Mouse (Mus musculus) CD4-positive helper T cell, adult 2 months (primary cell): ENCODE measurements around the gene Sh2b2.

Experiments
- DNase-seq: peaks from one replicate; pipeline ENCODE4 v3.0.0-alpha.2; 2012; ENCODE audit warnings: low read depth, missing footprints, low spot score

Sh2b2 gene

DNA sequence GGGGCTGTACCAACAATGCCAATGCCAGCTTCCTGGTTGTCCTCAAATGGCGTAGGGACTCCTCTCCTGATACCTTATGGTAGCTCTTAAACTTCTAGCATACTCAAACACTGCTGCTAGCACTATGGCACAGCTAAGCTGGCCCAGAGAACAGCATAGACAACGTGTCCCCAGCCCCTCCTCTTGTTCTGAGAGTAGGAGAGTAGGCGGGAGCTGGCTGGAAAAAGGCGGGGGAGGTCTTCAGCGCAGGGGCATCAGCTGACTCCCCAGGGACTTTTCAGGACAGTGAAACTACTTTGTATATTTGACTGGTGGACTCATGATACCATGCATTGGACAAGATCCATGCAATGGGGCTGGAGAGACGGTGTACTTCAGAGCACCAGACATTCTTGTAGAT, 64.3 kb downstream of the Sh2b2 start:
- peak; percentile 34 for DNase-seq

DNA sequence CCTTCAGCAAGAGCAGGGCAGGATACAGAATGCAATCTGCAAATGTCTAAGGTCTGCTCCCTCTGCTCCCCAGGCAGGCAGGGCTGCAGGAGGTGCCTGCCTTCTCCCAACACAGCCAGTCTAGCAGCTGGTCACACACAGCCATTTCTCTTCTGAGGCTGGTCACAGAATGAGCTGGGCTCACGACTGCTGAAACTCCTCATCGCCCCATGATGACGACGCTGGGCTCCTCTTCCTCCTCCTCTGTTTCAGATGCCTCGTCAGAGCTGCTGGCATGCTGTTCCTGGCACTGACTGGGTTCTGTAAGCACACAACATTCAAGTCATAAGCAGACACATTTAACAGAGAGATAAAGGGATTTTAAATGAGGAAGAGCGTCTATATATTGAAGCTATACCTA, 65.2 kb downstream of the Sh2b2 start:
- no peak for DNase-seq

DNA sequence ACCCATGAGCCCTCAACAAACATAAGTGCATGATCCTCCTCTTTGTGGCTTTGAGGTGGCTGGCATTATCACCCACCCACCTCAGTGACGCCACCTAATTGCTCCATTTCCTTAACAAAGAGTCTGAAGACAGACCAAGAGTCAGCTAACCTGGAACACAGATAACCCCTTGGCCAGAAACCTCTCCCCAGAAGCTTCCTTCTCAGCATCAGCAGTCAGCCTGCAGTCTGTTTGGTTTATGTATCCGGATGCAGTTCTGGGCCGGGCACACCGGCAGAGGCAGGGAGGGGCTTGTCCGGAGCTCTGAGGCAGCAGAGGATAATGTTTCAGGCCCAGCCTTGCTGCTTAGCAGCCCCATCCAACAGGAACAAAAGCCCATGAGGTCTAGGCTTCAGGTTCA, 66.8 kb downstream of the Sh2b2 start:
- peak; percentile 58 for DNase-seq

DNA sequence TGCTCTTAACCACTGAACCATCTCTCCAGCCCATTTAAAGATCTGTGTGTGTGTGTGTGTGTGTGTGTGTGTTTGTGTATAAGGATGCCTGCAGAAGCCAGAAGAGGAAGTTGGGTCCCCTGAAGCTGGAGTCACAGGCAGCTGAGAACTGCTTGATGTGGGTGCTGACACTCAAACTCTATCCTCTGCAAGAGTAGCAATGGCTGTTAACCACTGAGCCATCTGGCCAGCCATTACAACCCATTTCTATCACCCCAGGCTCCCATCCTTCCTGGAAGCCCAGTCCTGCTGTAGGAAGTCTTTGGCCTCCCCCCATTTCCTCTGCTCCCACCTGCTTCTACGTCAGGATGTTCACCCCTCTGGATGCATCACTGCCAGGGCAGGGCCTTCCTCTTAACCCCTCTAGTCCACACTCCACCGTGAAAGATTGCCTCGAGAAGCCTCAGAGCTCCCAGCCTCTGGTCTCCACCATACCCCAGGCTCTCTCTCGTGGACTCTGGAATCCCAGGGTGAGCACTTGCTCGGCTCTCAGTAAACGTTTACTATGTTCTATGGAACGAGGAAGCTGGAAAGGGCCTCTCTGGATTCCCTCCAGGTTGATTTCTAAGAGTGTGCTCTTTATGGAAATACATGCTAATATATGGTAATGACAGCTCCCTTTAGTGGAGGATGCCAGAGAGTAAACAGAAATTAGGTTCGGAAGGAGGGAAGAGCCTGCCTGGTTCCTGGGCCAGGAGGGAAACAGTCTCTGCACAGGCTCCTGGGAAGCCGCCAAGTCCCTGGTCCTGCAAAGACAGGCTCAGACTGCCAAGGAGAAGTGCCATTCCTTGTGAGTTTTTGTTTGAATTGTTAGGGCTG, 72.5 kb downstream of the Sh2b2 start:
- DNase-seq = peak; percentile 65

DNA sequence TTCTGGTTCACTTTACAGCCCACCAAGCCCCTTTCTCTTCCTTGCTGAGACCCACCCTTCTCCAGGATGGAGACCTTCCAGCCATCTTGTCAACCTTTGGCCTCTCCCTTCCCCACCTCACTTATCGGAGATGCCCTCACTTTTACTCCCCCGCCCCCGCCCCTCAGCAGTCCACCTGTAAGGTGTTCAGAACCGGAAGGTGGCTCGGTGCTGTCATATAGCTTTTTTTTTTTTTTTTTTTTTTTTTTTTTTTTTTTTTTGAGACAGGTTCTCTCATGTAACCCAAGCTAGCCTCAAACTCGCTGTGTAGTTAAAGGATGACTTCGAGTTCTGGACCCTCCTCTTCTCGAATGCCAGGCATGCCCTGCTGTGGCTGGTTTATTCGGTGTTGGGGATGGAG, 73.4 kb downstream of the Sh2b2 start:
- no peak for DNase-seq

DNA sequence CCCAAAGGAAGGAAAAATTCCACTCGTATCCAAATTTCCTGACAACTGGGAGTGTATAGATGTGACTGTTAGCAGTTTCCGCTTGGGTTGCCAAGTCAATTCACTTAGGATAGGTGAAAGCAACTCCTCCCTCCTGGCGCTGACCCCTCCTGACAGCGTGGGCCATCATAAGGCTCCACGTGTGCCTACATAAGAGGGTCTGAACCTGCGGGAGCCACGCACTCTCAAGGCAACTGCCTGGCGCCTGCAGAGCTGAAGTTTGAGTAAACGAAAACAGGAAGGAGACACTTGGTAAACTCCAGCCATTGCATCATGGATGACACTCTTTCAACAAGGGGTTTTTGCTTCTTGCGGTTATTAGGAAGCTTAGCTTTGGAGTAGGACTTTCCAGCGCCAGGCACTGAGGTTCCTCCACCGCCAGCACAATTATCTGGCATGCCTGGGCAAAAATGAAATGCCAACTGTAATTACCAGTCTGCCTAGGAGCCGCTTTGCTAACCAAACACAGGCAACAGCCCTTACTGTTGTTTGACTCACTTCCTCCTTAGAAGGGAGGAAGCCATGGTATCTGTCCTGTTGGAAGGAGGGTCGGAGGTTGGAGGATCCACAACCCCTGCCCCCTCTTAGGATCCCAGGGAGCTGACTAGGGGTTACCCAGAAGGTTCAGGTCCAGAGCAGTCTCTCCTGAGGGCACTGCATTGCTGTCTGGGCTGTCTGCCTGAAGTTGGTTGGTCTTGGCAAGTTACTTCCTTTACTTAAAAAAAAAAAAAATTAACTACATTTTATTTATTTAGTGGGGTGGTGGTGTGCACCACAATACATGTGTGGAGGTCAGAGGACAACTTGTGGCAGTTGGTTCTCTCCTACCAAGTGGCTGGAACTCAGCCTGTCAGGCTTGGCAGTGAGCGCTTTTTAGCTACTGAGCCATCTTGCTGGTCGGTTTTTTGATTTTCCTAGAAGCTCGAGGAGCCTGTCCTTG, 74.7 kb downstream of the Sh2b2 start:
- peak; percentile 74 for DNase-seq

DNA sequence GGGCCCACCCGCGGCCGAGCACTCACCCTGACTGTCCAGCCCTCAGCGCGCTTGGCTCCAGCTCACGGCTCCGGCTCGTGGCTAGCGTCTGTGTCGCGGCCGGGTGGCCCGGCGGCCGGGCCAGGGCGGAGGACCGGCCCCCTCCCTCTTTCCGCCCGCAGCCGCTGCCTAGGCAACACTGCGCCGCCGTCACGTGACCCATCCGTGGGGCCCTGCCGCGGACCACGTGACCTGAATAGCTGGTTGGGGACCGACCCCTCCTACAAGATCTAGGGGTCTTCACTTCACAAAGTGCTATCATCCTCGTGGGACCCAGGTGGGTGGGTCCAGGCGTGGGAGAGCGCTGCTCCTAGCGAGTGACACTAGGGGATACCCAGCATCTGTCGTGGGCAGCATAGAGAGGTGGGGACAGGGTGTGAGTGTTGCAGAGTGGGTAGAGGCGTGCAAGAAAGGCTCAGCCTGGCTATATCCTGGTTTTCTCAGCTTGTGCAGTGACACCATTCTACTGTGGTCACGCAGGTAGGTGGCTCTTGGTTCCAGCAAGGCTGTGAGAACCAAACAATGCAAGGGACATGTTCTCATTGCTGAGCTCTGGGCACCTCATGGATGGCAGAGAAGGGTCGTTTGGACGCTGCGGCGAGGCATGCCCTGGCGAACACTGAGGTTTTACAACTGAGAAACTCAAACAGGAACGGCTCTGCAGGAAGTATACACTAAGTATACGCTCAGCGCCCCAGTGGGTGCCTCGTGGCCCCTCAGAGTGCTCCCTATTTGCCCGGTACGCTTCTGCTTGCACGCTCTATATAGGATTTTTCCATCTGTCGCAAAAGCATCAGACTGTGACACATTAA, 75.6 kb downstream of the Sh2b2 start, which contains the start of gene Orai2:
Orai2 (minus strand) TSS at position 202 of the 851 bp plus-strand sequence.
- peak; percentile 87 for DNase-seq

DNA sequence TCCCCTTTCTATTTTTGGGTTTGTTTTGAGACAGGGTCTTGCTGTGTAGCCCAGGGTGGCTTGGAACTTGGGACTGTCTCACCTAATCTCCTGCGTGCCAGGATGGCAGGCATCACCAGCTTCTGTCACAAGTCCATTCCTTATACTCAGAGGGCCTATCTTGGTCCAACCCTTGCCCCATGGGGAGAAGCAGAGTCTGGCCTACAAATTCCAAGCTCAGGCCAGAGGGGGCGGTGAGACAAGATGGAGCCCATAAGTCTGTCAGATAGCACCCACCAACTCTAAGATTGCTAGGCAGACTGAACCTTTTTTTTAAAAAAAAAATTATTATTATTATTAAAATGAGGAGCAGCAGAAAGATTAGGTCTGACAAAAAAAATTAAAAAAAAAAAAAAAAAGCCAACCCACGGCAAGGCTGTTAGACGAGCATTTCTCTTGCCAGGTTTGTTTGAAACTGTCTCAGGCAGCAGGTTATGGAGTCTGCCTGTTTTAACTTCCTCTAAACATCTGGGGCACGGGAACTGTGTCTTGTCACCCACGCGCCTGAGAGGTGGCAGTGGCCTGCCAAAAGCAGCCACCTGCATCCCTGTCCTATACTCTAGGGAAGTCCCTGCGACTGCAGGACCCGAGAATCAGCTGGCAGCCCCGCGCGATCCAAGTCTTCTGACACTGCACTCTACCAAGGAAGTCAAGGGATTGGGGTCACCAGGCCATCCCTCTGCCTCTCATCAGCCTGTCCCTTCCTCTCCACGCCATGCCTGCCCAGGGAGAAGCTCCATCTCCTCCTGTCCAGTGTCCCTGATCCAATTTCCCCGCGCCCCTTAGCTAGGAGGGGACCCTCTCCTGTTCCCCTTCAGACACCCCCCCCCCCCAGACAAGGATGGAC, 76.5 kb downstream of the Sh2b2 start:
- DNase-seq = peak; percentile 70
